Mouse (Mus musculus) embryonic fibroblast, embryonic 13.5 days (primary cell): ENCODE data around the gene Mcoln2. TPM values are rescaled to one million over a fixed set of nuclear protein-coding genes. Genes with fewer than 3 reads are reported as not detected.
A peak's percentile ranks its signal among the peaks of the same experiment; 100 is the strongest.

Source experiments
- H3K27ac ChIP-seq: 2 replicates; pipeline ENCODE4 v1.5.1; 2012; ENCODE audit warnings: low read length, control low read depth, inconsistent platforms; ENCODE audit not compliant: insufficient read depth
- H3K4me1 ChIP-seq: 2 replicates; pipeline ENCODE4 v1.6.1; 2011; ENCODE audit warnings: low read length; ENCODE audit not compliant: control insufficient read depth, insufficient read depth
- H3K4me3 ChIP-seq: 2 replicates; pipeline ENCODE4 v1.5.1; 2011; ENCODE audit warnings: mild to moderate bottlenecking, control low read depth, low read length; ENCODE audit not compliant: insufficient read depth
- CTCF ChIP-seq: IDR thresholded peaks from 2 replicates; pipeline ENCODE4 v1.5.1; 2011; ENCODE audit warnings: mild to moderate bottlenecking, control low read depth, low read length, moderate library complexity, borderline replicate concordance; ENCODE audit not compliant: insufficient read depth
- POLR2A ChIP-seq: IDR thresholded peaks from 2 replicates; pipeline ENCODE4 v1.6.1; 2011; ENCODE audit warnings: low read depth, mild to moderate bottlenecking, control low read depth, low read length, moderate library complexity
- polyA plus RNA-seq: library from polyadenylated mRNA; stranded (reverse); fragments of >200 nt; gene quantifications from 2 replicates; pipeline ENCODE4 v1.2.4, GENCODE M21; 2011; ENCODE audit warnings: low read depth; ENCODE audit not compliant: missing spikeins, insufficient read length

Mcoln2 gene
- polyA plus RNA-seq, 1 experiment, result 0.70 TPM

- no peak for TF ChIP-seq POLR2A
- TF ChIP-seq CTCF, result no peak
- Histone ChIP-seq H3K27ac (no peak overlapping the region), H3K4me1 (no peaks in the 10 kb centered on the region), H3K4me3 (no peak overlapping the region)
Measured at GRCm38 (mm10) chr3:146216561-146216960, 66.9 kb downstream of the Mcoln2 start.

DNA sequence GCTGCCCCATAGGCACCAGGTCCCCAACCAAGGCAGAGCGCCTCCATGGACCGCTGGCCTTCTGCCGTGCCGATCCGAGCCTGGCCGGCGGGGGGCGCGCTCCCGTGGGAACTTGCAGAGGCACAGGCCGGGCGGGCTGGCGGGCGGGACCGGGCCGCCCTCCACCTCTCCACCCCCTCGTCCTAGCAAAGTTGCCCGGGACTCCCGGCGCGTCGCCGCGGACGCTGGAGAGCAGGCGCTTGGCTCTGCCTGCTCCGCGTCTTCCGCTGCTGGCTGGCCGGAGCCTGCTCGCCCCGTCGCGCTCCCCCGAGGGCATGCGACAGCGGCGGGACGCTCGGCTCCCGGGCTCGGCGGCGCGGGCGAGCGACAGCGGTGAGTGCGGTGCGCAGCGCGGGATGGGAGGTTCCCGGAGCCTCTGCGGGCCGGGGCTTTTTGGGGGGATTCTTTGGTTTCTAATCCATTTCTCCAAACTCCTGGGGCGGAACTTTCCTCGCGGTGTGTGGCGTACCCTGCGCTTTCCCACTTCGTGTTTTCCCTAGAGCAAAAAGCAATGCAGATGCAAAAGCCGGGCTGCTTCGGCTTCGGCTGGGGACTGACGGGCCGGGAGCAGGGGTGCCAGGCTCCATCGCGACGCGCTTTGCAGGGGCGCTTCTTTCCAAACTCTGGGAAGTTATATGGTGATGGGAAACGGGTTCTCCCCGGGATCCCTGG is 71.3 kb downstream of the Mcoln2 start, which contains the start of gene Lpar3:
Lpar3 (plus strand) TSS at position 188 of the 711 bp plus-strand sequence.
- Histone ChIP-seq H3K27ac (no peak within 1 kb of the TSS), H3K4me1 (no peaks in the 10 kb centered on the region), H3K4me3 (peak within 1 kb of the TSS; percentile 31)
- 0 out of 2 replicates have a peak, but pooled peaks have one; percentile 4 for TF ChIP-seq CTCF
- TF ChIP-seq POLR2A, result no peak

DNA sequence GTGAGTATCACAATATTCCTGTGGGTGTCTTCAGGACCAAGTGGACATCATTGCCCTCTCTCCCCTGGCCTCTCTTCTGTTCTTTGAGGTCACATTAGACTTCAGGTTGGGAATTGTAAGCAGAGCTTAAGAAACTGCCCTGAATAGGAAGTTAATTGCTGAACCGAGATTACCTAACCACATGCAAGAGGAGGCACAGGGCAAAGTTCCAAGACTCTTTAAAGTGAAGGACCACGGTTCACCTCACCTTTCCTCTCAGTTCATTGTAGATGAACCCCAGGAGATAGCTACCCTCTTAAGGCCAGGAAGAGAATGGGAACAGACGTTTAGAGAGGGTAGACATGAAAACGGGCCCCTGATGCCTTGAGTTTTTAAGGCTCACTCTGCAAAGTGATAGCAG is 74.6 kb downstream of the Mcoln2 start:
- Histone ChIP-seq H3K27ac (no peak overlapping the region), H3K4me1 (no peaks in the 10 kb centered on the region), H3K4me3 (no peak overlapping the region)
- no peak for TF ChIP-seq CTCF
- TF ChIP-seq POLR2A, result no peak

DNA sequence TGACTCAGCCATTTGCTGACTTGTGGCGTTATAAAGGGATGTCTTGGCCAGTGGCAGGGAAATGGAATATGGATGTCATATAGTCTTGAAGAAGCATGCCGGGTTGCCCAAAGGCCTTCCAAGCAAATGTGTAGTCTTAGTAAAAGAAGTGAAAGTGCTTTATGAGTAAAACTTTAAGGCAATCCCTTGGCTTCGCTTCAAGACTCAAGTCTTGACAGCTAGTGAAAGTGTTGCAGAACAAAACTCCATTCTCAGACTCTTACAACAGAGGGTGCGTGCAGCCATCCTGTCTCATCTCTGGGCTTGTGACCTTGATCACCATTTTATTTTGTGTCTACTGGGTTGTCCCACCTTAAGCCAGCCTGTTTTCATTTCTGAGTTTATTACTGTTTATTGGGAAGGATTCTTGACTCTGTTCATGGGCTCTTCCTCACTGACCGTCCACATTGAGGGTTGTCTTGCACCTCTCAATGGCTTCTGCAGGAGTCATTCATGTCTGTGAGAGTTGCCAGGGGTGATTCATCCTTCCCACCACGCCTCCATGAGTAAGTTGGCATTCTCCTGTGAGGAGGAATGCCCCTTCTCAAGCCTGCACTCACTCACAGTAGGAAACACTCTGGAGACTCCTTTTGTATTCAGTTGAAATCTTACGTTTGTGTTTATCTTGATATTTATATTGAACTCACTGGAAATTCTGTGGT is 75.6 kb downstream of the Mcoln2 start:
- H3K4me3 ChIP-seq, result no peak overlapping the region
- TF ChIP-seq POLR2A (no peak), CTCF (no peak)

DNA sequence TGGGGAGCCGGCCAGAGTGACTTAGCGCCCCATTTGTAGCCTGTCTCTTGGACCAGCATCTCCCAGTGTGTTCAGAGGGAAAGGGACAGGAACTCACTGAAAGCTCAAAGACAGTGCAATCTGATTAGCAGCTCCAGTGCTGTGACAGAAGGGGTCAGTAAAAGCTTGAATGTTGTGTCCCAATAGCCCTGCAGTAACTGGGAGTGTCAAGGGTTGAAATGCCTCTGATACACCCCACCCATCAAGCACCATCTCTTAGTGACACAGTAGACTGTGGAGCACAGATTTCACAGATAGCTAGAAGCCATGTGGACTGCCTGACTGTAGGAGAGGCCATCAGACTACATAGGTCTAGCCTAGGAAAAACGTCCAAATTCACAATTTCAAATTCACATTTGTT is 77.8 kb downstream of the Mcoln2 start:
- TF ChIP-seq POLR2A, result no peak
- TF ChIP-seq CTCF, result no peak
- H3K4me3 ChIP-seq, result no peak overlapping the region
- H3K4me1 ChIP-seq, result no peaks in the 10 kb centered on the region
- H3K27ac ChIP-seq, result no peak overlapping the region

More for the DNA sequence above, 75.6 kb downstream of the Mcoln2 start:
- Histone ChIP-seq H3K27ac (no peak overlapping the region), H3K4me1 (no peaks in the 10 kb centered on the region)

- no peak overlapping the region for H3K4me3 ChIP-seq
- no peak overlapping the region for H3K27ac ChIP-seq
- TF ChIP-seq POLR2A, result no peak
- no peak for TF ChIP-seq CTCF
- H3K4me1 ChIP-seq, result no peaks in the 10 kb centered on the region
Measured at GRCm38 (mm10) chr3:146228559-146229310, 79.1 kb downstream of the Mcoln2 start.

GRCm38 (mm10) chr3:146232708-146233107 is 83.1 kb downstream of the Mcoln2 start:
- TF ChIP-seq POLR2A (no peak), CTCF (no peak)
- no peak overlapping the region for H3K27ac ChIP-seq
- H3K4me3 ChIP-seq, result no peak overlapping the region
- H3K4me1 ChIP-seq, result no peaks in the 10 kb centered on the region

DNA sequence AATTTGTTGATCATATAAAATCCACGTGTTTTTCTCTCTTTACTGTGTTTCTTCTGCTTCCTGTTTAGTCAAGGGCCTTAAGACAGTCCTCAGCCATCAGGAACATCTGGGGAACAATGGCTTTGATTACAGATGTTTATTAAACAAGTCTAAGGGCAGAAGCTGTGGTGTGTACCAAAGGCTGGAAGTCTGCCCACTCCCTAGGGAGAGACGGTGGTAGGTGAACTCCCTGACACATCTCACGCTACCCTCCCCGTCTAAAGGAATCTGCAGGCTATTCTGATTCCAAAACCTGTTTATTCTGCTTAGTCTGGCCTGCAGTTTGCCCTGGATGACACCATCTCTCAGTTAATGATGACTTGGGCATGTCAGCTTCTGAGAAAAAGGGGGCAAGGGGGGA is 84.1 kb downstream of the Mcoln2 start:
- TF ChIP-seq CTCF, result no peak
- TF ChIP-seq POLR2A, result no peak

GRCm38 (mm10) chr3:146234530-146234929 is 84.9 kb downstream of the Mcoln2 start:
- TF ChIP-seq POLR2A, result no peak
- no peak for TF ChIP-seq CTCF
- H3K4me1 ChIP-seq, result no peaks in the 10 kb centered on the region
- no peak overlapping the region for H3K27ac ChIP-seq
- no peak overlapping the region for H3K4me3 ChIP-seq

More for the DNA sequence above, 84.1 kb downstream of the Mcoln2 start:
- no peaks in the 10 kb centered on the region for H3K4me1 ChIP-seq
- H3K4me3 ChIP-seq, result no peak overlapping the region
- no peak overlapping the region for H3K27ac ChIP-seq

DNA sequence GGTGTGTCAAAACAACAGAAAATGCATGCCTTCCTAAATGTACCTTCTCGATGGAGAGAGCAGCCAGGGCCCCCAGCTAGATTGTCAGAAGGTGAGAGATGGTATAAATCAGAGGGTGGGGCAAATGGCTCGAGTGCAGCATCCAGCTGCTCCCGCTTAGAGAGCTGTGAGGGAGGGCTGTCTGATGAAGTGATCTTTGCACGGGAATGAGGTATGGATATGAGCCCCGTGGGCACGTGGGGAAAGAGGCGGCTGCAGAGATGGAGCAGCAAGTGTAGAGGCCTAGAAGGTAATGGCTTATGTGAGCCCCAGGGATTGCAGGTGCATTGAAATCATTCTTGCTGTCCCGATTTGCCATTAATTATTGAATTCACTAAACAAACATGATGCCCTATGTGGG is 86.6 kb downstream of the Mcoln2 start:
- Histone ChIP-seq H3K27ac (no peak overlapping the region), H3K4me3 (no peak overlapping the region), H3K4me1 (no peaks in the 10 kb centered on the region)
- TF ChIP-seq POLR2A, result no peak
